ENCODE assay signal across 8 mouse cellular contexts in genomic region chr15:101052560-101053501, GRCm38 (mm10). TPM values are rescaled to one million over a fixed set of nuclear protein-coding genes. Genes with fewer than 3 reads are reported as not detected.
A peak's percentile ranks its signal among the peaks of the same experiment; 100 is the strongest.
DNase-seq lines count a peak whose midpoint lies in the region; ATAC-seq and TF ChIP-seq lines count a peak whose summit lies in the region.

No protein-coding gene starts in this region.

- H3K27ac ChIP-seq in kidney, embryonic 15.5 days, result no peak overlapping the region
- no peak overlapping the region for H3K27ac ChIP-seq in kidney, adult 2 months (ENCODE audit: insufficient read depth, low read depth, low read length)
- no peak overlapping the region for H3K27ac ChIP-seq in embryonic facial prominence, embryonic 12.5 days
- no peak overlapping the region for H3K27ac ChIP-seq in intestine, embryonic 16.5 days (ENCODE audit: low read length)

- peak; percentile 44 for ATAC-seq in kidney, embryonic 15.5 days (replicated peaks; ENCODE audit: low FRiP score)
- ATAC-seq in embryonic facial prominence, embryonic 12.5 days (ENCODE audit: insufficient number of reproducible peaks, insufficient read depth, low FRiP score, low TSS enrichment), result no peak
- ATAC-seq in intestine, embryonic 16.5 days, result 0 out of 2 replicates have a peak, but pooled peaks have one; percentile 21

- peaks cover 72% of the 10 kb centered on the region for H3K27me3 ChIP-seq in kidney, embryonic 15.5 days
- H3K27me3 ChIP-seq in kidney, adult 2 months (replicated peaks; ENCODE audit: control insufficient read depth, insufficient read depth, low read length), result no peaks in the 10 kb centered on the region
- H3K27me3 ChIP-seq in embryonic facial prominence, embryonic 12.5 days, result peaks cover 51% of the 10 kb centered on the region
- peaks cover 34% of the 10 kb centered on the region for H3K27me3 ChIP-seq in intestine, embryonic 16.5 days (replicated peaks; ENCODE audit: control insufficient read depth, insufficient read depth, low read length)

- H3K4me1 ChIP-seq in kidney, embryonic 15.5 days, result peaks cover 31% of the 10 kb centered on the region
- no peaks in the 10 kb centered on the region for H3K4me1 ChIP-seq in kidney, adult 2 months (ENCODE audit: control insufficient read depth, insufficient read depth, low read length)
- peaks cover 10% of the 10 kb centered on the region; the same call in 1 of the 2 replicates for H3K4me1 ChIP-seq in embryonic facial prominence, embryonic 12.5 days
- H3K4me1 ChIP-seq in intestine, embryonic 16.5 days (ENCODE audit: control insufficient read depth, insufficient read depth, low read length), result peaks cover 12% of the 10 kb centered on the region

- TF ChIP-seq CTCF in kidney, adult 2 months (conservative IDR thresholded peaks at IDR 0.05; ENCODE audit: insufficient read depth, insufficient read length, low read depth, low read length), result no peak

- 0 out of 2 replicates have a peak overlapping the region, but pooled peaks have one; percentile 33 for H3K9ac ChIP-seq in kidney, embryonic 15.5 days
- peak overlapping the region; percentile 44 for H3K9ac ChIP-seq in embryonic facial prominence, embryonic 12.5 days
- peak overlapping the region; percentile 58 for H3K9ac ChIP-seq in intestine, embryonic 16.5 days (ENCODE audit: low read depth, low read length)

- H3K4me2 ChIP-seq in kidney, embryonic 15.5 days, result peak overlapping the region; percentile 69
- peak overlapping the region; percentile 63 for H3K4me2 ChIP-seq in embryonic facial prominence, embryonic 12.5 days (replicated peaks)
- peak overlapping the region; percentile 69 for H3K4me2 ChIP-seq in intestine, embryonic 16.5 days (ENCODE audit: low read depth, low read length)

- peaks cover 24% of the 10 kb centered on the region for H3K36me3 ChIP-seq in kidney, embryonic 15.5 days
- peaks cover 7% of the 10 kb centered on the region for H3K36me3 ChIP-seq in kidney, adult 2 months (ENCODE audit: control insufficient read depth, insufficient read depth, low read length)
- peaks cover 10% of the 10 kb centered on the region; the same call in 1 of the 2 replicates for H3K36me3 ChIP-seq in embryonic facial prominence, embryonic 12.5 days
- H3K36me3 ChIP-seq in intestine, embryonic 16.5 days (ENCODE audit: control insufficient read depth, insufficient read depth, low read length), result no peaks in the 10 kb centered on the region

- no peak for DNase-seq in kidney, adult 2 months
- peak; percentile 34 for DNase-seq in naive thymus-derived CD4-positive, alpha-beta T cell, adult 2 months (ENCODE audit: low read depth)
- DNase-seq in spleen, postnatal 14 days (ENCODE audit: low spot score in 2 of 2), result no peak
- DNase-seq in cerebellum, postnatal 25 days, result no peak
- no peak for DNase-seq in kidney, adult 18-20 months

- H3K9me3 ChIP-seq in kidney, embryonic 15.5 days (replicated peaks), result no peaks in the 10 kb centered on the region
- H3K9me3 ChIP-seq in embryonic facial prominence, embryonic 12.5 days, result no peaks in the 10 kb centered on the region
- H3K9me3 ChIP-seq in intestine, embryonic 16.5 days (ENCODE audit: control insufficient read depth, low read length), result no peaks in the 10 kb centered on the region

- peak overlapping the region; percentile 40 for H3K4me3 ChIP-seq in kidney, embryonic 15.5 days (replicated peaks)
- no peak overlapping the region for H3K4me3 ChIP-seq in kidney, adult 2 months (ENCODE audit: insufficient read depth, low read depth, low read length)
- H3K4me3 ChIP-seq in embryonic facial prominence, embryonic 12.5 days, result peak overlapping the region; percentile 33
- H3K4me3 ChIP-seq in intestine, embryonic 16.5 days (ENCODE audit: low read length), result peak overlapping the region; percentile 46

- TF ChIP-seq POLR2A in kidney, adult 2 months (IDR thresholded peaks at IDR 0.05; ENCODE audit: low read depth, low read length), result no peak

- WGBS in kidney, embryonic 15.5 days, result 26% methylated on average over 113 of the region's 120 CpGs
- WGBS in kidney, adult 2 months, result 85% methylated on average over 120 of the region's 120 CpGs
- 23% methylated on average over 113 of the region's 120 CpGs for WGBS in embryonic facial prominence, embryonic 12.5 days
- 35% methylated on average over 105 of the region's 120 CpGs for WGBS in intestine, embryonic 16.5 days

RNA-seq across cellular contexts. Expression of gene Gm47841, which starts 5.6 kb away (rescaled TPM):
- polyA plus RNA-seq in kidney, embryonic 15.5 days (2015; fragmentation: Nextera tagmentation; extraction: Ambion mirVana), result not detected in 2 replicates
- polyA plus RNA-seq in kidney, adult 2 months (2012; rRNA removed), result 0.23 TPM in 1 of 2 replicates, not detected in the other
- polyA plus RNA-seq in embryonic facial prominence, embryonic 12.5 days (2016; fragmentation: Nextera tagmentation; extraction: Ambion mirVana), result not detected in 2 replicates
- polyA plus RNA-seq in intestine, embryonic 16.5 days (2015; fragmentation: Nextera tagmentation; extraction: Ambion mirVana), result not detected in 2 replicates

RNA-seq across cellular contexts. Expression of gene Fignl2, which starts 25.5 kb away (rescaled TPM):
- 0.22 and 0.44 TPM in 2 replicates for polyA plus RNA-seq in kidney, embryonic 15.5 days (2015; fragmentation: Nextera tagmentation; extraction: Ambion mirVana)
- 8.6 and 9.6 TPM in 2 replicates for polyA plus RNA-seq in kidney, adult 2 months (2012; rRNA removed)
- polyA plus RNA-seq in embryonic facial prominence, embryonic 12.5 days (2016; fragmentation: Nextera tagmentation; extraction: Ambion mirVana), result 0.36 and 0.38 TPM in 2 replicates
- 0.12 TPM in 2 replicates for polyA plus RNA-seq in intestine, embryonic 16.5 days (2015; fragmentation: Nextera tagmentation; extraction: Ambion mirVana)
